Mouse (Mus musculus) lung, postnatal 4 days (tissue): ENCODE measurements at regions not wholly inside any gene's neighbourhood (a gene's known extent, or its start where the extent isn't known, plus 50 kb on each side); places are given as distances from the start of the nearest gene placed in this dataset.

ENCODE experiments used
- DNase-seq, 2 experiments: peaks; one replicate each; pipeline ENCODE4 v3.0.0; 2021

GRCm38 (mm10) chr16:44674198-44674597 is 49.9 kb upstream of the Nepro start:
- no peak for DNase-seq

DNA sequence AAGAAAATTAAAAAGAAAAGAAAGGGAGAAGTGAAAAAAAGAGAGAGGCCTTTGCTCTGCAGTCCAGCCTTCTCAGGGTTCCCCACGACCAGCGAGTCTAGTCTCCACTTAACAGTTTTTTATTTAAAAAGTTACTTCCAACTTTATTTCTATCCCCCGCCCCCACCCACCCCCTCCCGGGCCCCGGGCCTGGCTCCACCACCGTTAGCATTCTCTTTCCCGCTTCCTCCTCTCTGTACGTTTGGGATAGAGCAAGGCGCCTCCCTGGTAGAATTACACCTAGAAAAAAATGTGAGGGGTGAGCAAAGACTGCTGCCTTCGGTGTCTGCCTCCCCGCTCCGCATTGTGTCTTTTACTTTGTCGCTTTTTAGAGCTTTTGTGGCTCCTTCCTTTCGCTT is 51.7 kb upstream of the Nepro start:
- DNase-seq: no peak

DNA sequence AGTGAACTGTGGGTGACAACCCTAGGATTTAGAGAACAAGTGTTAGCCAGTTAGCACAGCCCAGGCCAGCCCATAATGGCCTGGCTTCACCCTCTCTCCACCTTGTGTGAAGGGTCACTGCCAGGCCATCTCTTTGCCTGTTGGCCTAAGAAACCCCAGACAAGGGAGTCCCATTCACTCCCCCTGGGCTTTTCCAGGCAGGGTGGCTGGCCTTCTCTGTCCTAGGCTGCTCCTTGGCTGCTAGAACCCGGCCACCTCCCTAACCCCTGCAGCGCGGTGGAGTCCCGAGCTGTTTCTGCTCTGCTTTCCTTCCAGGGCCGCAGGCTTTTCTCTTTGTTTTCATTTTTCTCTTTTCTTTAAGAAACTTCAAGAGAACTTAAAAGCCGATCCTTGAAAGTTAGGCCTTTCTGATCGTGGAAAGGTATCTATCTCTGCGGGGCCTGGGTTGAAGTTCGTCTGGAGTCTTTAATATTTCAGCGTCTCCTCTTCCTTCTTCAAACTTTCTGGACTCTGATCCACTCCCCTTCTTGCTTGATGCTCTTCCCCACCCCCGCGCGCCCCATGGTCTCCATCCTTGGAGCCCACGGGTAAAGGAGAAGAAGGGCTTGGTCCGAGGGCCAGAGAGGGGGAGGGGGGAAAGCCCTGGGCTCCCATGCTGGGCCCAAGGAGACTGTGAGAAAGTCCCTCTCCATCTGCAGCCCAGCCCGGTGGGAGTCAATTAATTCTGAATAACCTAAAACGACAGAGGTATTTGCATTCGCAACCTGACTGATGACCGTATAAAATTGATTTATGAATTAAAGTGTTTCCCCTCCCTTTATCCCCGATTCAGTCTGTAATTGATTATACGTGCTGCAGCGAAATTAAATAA is 52.3 kb upstream of the Nepro start:
- DNase-seq: no peak

GRCm38 (mm10) chr16:44668061-44668460 is 56.0 kb upstream of the Nepro start:
- no peak for DNase-seq

DNA sequence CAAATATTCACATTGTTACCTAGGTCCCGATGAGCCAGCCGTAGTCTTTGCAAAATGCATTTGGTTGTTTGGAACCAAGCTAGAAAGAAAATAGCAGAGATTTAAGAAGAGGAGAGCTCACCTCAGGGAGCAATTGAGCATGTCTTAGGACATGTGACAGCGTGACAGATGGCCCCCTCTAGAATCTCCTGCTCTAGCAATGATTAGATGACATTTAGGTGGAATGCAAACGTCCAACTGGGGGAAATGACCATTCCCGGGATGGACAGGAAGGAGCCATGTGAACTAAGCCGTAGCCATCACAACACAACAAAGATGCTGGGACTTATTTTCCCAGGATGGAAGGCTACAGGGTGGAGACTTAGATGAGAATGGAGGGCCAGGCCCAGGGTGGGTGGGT is 57.0 kb upstream of the Nepro start:
- DNase-seq: no peak

- DNase-seq: no peak
These were observed 57.6 kb upstream of the Nepro start for GRCm38 (mm10) chr16:44666431-44666997.

DNA sequence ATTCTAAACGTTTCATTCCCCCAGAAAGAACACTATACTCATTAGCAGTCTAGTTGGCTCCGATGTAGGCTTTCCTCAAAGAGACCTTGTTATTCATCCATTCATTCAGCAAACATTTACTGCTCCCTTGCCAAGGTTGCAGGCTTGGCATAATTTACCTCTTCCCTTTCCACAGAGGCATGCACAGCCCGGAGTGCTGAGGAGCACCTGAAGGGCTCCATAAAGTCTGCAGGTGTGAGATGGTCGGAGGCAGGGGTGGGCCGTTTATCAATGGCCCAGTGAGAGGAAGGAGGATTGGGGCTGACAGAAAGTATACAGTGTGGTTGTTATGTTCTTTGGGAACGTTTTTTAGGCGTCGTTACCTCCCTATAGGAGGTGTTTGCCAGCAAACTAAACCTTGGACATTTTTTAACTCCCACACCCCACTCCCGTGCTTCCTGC is 58.6 kb upstream of the Nepro start:
- no peak for DNase-seq

DNA sequence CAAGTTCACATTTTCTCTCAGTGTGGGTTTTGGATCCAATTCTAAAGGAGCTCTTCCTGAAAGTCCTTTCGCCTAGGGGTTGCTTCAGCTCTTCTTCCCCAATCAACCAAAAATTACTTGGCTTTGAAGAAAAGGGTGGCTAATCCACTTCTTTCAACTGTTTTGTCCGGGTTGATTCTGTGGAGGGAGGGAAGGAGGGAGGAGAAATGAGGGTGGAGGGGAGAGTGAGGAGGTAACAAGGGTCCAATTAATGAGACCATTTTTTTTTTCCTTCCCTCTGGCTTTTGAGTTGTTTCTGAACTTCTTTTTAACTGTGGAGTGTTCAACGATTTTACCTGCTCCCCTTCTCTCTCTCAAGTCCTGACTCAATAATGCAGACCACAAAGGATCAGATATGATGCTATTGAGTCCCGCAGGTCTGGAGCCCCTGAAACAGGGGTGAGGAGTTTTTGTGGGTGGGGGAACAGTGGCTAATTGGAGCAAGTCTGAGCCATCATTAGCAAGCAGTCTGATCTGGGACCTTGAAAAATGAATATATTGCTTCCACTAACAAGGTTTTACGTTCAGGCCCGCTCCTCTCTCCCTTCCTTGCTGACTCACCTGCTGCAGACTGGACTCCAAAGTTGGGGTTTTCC is 61.0 kb upstream of the Nepro start:
- DNase-seq: no peak

GRCm38 (mm10) chr16:44660996-44661876 is 62.9 kb upstream of the Nepro start:
- DNase-seq: no peak

- DNase-seq: no peak
These were observed 65.8 kb upstream of the Nepro start for GRCm38 (mm10) chr16:44658306-44658705.

GRCm38 (mm10) chr16:44656181-44656580 is 67.9 kb upstream of the Nepro start:
- no peak for DNase-seq

DNA sequence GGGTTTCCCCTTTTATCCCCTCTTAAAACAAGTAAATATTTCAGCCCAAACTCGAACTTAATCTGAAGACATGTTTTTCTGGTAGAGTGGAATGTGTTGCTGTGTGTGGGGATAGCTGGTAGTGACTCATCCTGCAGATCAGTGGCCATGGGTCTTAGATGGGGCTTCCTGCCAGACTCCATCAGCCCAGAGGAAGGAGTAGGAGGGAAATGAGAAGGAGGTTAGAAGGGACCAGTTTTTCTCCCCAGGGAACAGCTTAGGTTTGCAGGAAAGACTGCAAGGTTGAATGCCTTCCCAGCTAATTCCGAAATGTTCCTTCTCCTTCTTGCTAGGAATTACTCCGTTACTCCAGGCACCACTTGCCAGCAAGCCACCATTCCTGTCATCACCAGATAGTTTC is 68.8 kb upstream of the Nepro start:
- DNase-seq: no peak

- peak; percentile 36 to 65 for DNase-seq
These were observed 75.4 kb upstream of the Nepro start for GRCm38 (mm10) chr16:44648547-44649223.

DNA sequence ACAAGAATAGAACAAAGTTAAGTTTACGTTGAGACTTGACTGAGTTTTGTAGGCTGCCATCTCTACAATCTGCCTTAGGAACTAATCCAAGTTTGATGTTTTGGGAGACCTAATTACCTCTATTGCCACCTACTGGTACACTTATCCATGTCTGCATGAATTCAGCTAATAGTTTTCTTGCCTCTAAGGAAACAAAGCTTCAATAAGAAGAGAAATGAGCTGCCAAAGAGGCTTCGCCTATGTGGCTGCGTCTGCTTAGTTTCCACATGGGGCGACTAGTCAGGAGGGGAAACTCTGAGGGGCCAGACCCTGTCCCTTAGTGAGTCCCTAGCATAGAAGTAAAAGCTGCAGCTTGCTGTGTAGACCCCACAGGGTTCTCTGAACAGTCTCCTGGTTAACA is 80.1 kb upstream of the Nepro start:
- peak in 1 of 2 experiments; percentile 28 for DNase-seq

GRCm38 (mm10) chr16:44637100-44637499 is 78.4 kb upstream of the Boc start:
- DNase-seq: no peak

GRCm38 (mm10) chr16:44634486-44634885 is 75.8 kb upstream of the Boc start:
- no peak for DNase-seq

- DNase-seq: no peak
These were observed 74.5 kb upstream of the Boc start for GRCm38 (mm10) chr16:44633059-44633667.

- DNase-seq: peak; percentile 48 to 69
These were observed 73.8 kb upstream of the Boc start for GRCm38 (mm10) chr16:44632330-44633058.

- no peak for DNase-seq
These were observed 72.8 kb upstream of the Boc start for GRCm38 (mm10) chr16:44631357-44632053.

- DNase-seq: no peak
These were observed 72.2 kb upstream of the Boc start for GRCm38 (mm10) chr16:44630861-44631260.

- no peak for DNase-seq
These were observed 71.7 kb upstream of the Boc start for GRCm38 (mm10) chr16:44630426-44630825.
